Mouse (Mus musculus): ENCODE measurements around the gene Dars. TPM values are rescaled to one million over a fixed set of nuclear protein-coding genes. Genes with fewer than 3 reads are reported as not detected.
A peak's percentile ranks its signal among the peaks of the same experiment; 100 is the strongest.

Gene Dars
- polyA plus RNA-seq, 1 experiment from 2014 or later: 123 TPM

DNA sequence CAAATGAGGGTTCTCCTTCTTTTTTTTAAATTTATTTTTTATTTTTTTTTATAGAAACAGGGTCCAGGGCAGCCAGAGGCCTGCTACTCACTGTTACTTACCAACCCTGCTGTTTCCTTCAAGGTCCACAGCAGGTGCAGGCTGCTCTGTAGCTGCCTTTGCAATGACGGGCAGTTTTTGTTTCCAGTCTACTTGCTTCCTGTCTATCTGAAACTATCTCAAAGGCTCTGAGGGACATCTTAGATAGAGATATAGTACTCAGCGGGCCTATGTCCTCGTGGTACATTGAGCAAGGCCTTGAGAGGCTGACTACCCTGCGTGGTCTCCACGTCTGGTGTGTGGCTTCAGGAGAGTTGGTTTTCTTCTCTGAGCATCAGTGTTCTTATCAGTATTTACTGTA lies 21.4 kb upstream of the Dars start:
- ATAC-seq: no peak
- no peak overlapping the region for H3K9ac ChIP-seq (ENCODE audit: low read depth, low read length)
- H3K9me3 ChIP-seq (replicated peaks; ENCODE audit: control insufficient read depth, low read length, poor library complexity, severe bottlenecking): no peaks in the 10 kb centered on the region
- no peaks in the 10 kb centered on the region for H3K27me3 ChIP-seq (ENCODE audit: control insufficient read depth, insufficient read depth, low read depth, low read length)
- H3K27ac ChIP-seq (ENCODE audit: low read length): no peak overlapping the region
- H3K4me1 ChIP-seq (ENCODE audit: control insufficient read depth, insufficient read depth, low read length): peaks cover 7% of the 10 kb centered on the region; the same call in 1 of the 2 replicates
- no peak overlapping the region for H3K4me3 ChIP-seq (ENCODE audit: low read depth, low read length)
- H3K36me3 ChIP-seq (ENCODE audit: control insufficient read depth, insufficient read depth, low read length): no peaks in the 10 kb centered on the region
- 81% methylated on average over 5 of the region's 5 CpGs for WGBS
- no peak overlapping the region for H3K4me2 ChIP-seq (ENCODE audit: low read length)

DNA sequence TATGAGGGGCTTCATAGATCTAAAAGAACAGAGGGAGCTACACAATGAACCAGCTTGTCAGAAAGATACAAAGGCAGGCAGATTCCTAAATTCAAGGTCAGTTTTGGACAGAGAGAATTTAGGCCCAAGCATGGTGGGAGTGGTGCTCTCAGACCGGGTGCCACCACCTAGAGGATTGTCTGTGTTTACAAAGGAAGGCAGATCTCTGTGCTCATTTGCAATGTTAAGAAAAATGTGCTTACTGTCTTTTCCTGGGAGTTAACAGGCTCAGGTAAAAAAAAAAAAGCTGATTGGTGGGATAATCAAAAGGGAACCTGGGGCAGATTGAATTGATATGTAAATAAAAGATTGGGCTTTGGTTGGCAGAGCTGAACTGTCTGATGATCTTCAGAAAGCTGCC lies 20.1 kb upstream of the Dars start:
- 40% methylated on average over 1 of the region's 1 CpGs for WGBS
- Histone ChIP-seq H3K9me3 (replicated peaks; ENCODE audit: control insufficient read depth, low read length, poor library complexity, severe bottlenecking) (no peaks in the 10 kb centered on the region), H3K9ac (ENCODE audit: low read depth, low read length) (no peak overlapping the region), H3K27ac (ENCODE audit: low read length) (no peak overlapping the region), H3K4me2 (ENCODE audit: low read length) (no peak overlapping the region), H3K4me1 (ENCODE audit: control insufficient read depth, insufficient read depth, low read length) (peaks cover 7% of the 10 kb centered on the region; the same call in 1 of the 2 replicates), H3K4me3 (ENCODE audit: low read depth, low read length) (no peak overlapping the region), H3K27me3 (ENCODE audit: control insufficient read depth, insufficient read depth, low read depth, low read length) (no peaks in the 10 kb centered on the region), H3K36me3 (ENCODE audit: control insufficient read depth, insufficient read depth, low read length) (no peaks in the 10 kb centered on the region)
- ATAC-seq: no peak

DNA sequence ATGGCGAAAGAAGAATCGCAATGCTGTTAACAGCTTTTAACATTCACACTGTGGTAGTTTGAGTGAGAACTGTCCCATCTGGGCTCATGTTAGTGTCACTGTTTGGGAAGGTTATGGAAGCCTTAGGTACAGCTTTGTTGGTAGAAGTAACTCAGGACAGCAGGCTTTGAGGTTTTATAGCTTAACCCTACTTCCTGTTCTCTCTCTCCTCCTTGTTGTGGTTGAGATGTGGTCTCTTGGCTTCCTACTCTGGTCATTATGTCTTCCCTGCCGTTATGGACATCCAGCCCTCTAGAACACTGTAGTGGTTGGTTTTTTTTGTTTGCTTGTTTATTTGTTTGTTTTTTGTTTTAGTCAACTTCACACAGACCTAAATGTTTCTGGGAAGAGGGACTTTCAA lies 18.8 kb upstream of the Dars start:
- Histone ChIP-seq H3K9me3 (replicated peaks; ENCODE audit: control insufficient read depth, low read length, poor library complexity, severe bottlenecking) (no peaks in the 10 kb centered on the region), H3K36me3 (ENCODE audit: control insufficient read depth, insufficient read depth, low read length) (no peaks in the 10 kb centered on the region), H3K9ac (ENCODE audit: low read depth, low read length) (no peak overlapping the region), H3K4me1 (ENCODE audit: control insufficient read depth, insufficient read depth, low read length) (peaks cover 6% of the 10 kb centered on the region; the same call in 1 of the 2 replicates), H3K27ac (ENCODE audit: low read length) (no peak overlapping the region), H3K4me2 (ENCODE audit: low read length) (no peak overlapping the region), H3K27me3 (ENCODE audit: control insufficient read depth, insufficient read depth, low read depth, low read length) (no peaks in the 10 kb centered on the region), H3K4me3 (ENCODE audit: low read depth, low read length) (no peak overlapping the region)
- ATAC-seq: no peak
- WGBS: 97% methylated on average over 3 of the region's 3 CpGs

DNA sequence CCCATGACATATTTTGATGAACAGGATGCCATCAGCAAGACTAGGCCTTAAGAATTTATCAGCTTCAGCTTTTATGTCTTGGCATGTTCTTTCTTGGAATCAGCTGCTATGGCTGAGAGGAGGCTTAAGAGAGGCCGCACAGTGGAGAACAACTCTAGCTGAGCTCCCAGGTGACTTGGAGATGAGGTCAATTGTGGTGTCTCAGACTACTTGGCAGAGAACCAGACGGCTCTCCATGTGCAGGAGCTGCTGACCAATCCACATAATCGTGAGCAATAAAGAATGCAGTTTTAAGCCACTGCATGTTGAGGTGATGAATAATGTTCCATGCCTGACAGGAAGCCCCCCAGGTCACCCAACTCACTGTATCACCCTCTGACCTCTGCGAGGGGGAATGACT lies 18.4 kb upstream of the Dars start:
- WGBS: 81% methylated on average over 4 of the region's 4 CpGs
- Histone ChIP-seq H3K9ac (ENCODE audit: low read depth, low read length) (no peak overlapping the region), H3K27me3 (ENCODE audit: control insufficient read depth, insufficient read depth, low read depth, low read length) (no peaks in the 10 kb centered on the region), H3K4me3 (ENCODE audit: low read depth, low read length) (no peak overlapping the region), H3K4me2 (ENCODE audit: low read length) (no peak overlapping the region), H3K4me1 (ENCODE audit: control insufficient read depth, insufficient read depth, low read length) (peaks cover 1% of the 10 kb centered on the region; the same call in 1 of the 2 replicates), H3K9me3 (replicated peaks; ENCODE audit: control insufficient read depth, low read length, poor library complexity, severe bottlenecking) (no peaks in the 10 kb centered on the region), H3K36me3 (ENCODE audit: control insufficient read depth, insufficient read depth, low read length) (no peaks in the 10 kb centered on the region), H3K27ac (ENCODE audit: low read length) (no peak overlapping the region)
- ATAC-seq: no peak

DNA sequence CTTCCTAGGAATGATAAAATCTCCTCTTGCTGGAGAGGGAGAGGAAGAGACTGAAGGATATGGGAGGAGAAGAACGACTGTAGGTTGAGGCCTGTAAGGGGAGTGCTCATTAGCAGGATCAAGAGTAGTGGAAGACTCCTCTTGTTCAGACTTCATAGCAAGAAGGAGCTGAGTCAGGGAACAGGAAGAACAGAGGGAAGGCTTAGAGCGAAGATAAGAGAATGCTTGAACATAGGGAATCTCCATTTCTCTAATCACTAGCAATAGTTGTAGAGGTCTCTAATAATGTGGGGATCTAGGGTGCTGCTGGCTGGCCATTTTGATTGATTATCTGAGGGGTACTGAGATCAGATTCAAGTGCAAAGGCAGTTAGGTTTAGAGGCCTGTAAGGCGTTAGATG lies 7.8 kb upstream of the Dars start:
- Histone ChIP-seq H3K9ac (ENCODE audit: low read depth, low read length) (no peak overlapping the region), H3K4me1 (ENCODE audit: control insufficient read depth, insufficient read depth, low read length) (no peaks in the 10 kb centered on the region), H3K36me3 (ENCODE audit: control insufficient read depth, insufficient read depth, low read length) (no peaks in the 10 kb centered on the region), H3K27ac (ENCODE audit: low read length) (no peak overlapping the region), H3K27me3 (ENCODE audit: control insufficient read depth, insufficient read depth, low read depth, low read length) (no peaks in the 10 kb centered on the region), H3K4me2 (ENCODE audit: low read length) (no peak overlapping the region), H3K4me3 (ENCODE audit: low read depth, low read length) (no peak overlapping the region), H3K9me3 (replicated peaks; ENCODE audit: control insufficient read depth, low read length, poor library complexity, severe bottlenecking) (no peaks in the 10 kb centered on the region)
- 86% methylated on average over 3 of the region's 3 CpGs for WGBS
- no peak for ATAC-seq

DNA sequence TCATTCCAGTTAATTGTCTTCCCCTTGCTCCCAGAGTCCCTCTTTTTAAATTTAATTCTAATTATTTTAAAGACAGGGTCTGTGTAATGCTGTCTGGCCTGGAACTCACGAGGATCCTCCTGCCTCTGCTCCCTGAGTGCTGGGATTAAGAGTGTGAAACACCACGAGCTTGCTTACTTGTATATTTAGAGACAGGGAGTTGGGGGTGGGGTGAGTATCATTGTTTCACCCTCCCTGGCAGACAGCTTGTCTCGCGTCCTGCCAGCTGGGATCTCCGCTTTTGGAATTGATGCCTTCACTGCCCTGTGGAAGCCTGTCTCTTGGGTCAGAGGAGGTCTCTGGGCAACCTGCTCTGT lies 343 bp upstream of the Dars start:
- peak overlapping the region; percentile 87; the same call in 1 of the 2 replicates for H3K27ac ChIP-seq (ENCODE audit: low read length)
- H3K4me1 ChIP-seq (ENCODE audit: control insufficient read depth, insufficient read depth, low read length): 0 out of 2 replicates have a peak, but pooled peaks cover 2% of the 10 kb centered on the region
- H3K9me3 ChIP-seq (replicated peaks; ENCODE audit: control insufficient read depth, low read length, poor library complexity, severe bottlenecking): no peaks in the 10 kb centered on the region
- ATAC-seq: no peak; the same call in 1 of the 2 replicates
- WGBS: 52% methylated on average over 5 of the region's 5 CpGs
- H3K27me3 ChIP-seq (ENCODE audit: control insufficient read depth, insufficient read depth, low read depth, low read length): no peaks in the 10 kb centered on the region
- peak overlapping the region; percentile 75 for H3K4me3 ChIP-seq (ENCODE audit: low read depth, low read length)
- H3K4me2 ChIP-seq (ENCODE audit: low read length): peak overlapping the region; percentile 62
- no peaks in the 10 kb centered on the region for H3K36me3 ChIP-seq (ENCODE audit: control insufficient read depth, insufficient read depth, low read length)
- H3K9ac ChIP-seq (ENCODE audit: low read depth, low read length): peak overlapping the region; percentile 84; the same call in 1 of the 2 replicates

DNA sequence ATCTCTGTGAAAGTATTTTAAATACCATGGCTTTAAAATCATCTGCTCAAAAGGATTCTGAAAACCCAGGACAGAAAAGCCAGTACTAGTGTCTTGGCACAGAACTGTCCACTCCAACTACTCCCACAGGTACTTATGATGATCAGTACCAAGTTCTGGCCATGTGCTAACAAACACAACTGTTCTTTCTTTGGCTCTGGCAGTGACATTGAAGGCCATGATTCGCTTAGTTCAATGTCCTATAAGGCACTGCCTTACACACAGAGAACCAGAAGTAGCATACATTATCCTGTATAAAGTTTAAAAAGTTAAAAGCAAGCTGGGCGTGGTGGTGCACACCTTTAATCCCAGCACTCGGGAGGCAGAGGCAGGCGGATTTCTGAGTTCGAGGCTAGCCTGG lies 6.0 kb downstream of the Dars start:
- Histone ChIP-seq H3K36me3 (ENCODE audit: control insufficient read depth, insufficient read depth, low read length) (0 out of 2 replicates have a peak, but pooled peaks cover 2% of the 10 kb centered on the region), H3K4me2 (ENCODE audit: low read length) (no peak overlapping the region), H3K27me3 (ENCODE audit: control insufficient read depth, insufficient read depth, low read depth, low read length) (no peaks in the 10 kb centered on the region), H3K27ac (ENCODE audit: low read length) (no peak overlapping the region), H3K9me3 (replicated peaks; ENCODE audit: control insufficient read depth, low read length, poor library complexity, severe bottlenecking) (no peaks in the 10 kb centered on the region), H3K4me1 (ENCODE audit: control insufficient read depth, insufficient read depth, low read length) (0 out of 2 replicates have a peak, but pooled peaks cover 2% of the 10 kb centered on the region), H3K9ac (ENCODE audit: low read depth, low read length) (no peak overlapping the region), H3K4me3 (ENCODE audit: low read depth, low read length) (no peak overlapping the region)
- 92% methylated on average over 5 of the region's 5 CpGs for WGBS
- ATAC-seq: no peak

DNA sequence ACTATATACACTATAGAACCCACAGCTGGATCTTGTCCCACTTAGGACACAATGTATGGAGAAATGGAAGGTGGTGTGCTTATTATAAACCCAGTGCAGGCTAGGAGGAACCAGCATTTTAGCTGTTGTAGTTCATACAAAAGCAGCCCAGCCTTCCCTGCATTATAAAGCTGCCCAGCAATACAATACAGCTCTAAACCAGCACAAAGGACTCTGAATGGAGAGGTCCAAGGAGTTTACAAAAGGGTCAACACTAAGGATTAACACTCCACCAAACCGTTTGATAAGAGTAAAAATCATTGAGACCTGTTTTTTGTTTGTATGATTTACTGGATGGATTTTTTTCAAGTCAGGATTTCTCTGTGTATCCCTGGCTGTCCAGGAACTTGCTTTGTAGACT lies 10.3 kb downstream of the Dars start:
- ATAC-seq: no peak
- Histone ChIP-seq H3K27ac (ENCODE audit: low read length) (no peak overlapping the region), H3K9me3 (replicated peaks; ENCODE audit: control insufficient read depth, low read length, poor library complexity, severe bottlenecking) (no peaks in the 10 kb centered on the region), H3K36me3 (ENCODE audit: control insufficient read depth, insufficient read depth, low read length) (0 out of 2 replicates have a peak, but pooled peaks cover 5% of the 10 kb centered on the region), H3K4me2 (ENCODE audit: low read length) (no peak overlapping the region), H3K9ac (ENCODE audit: low read depth, low read length) (no peak overlapping the region), H3K27me3 (ENCODE audit: control insufficient read depth, insufficient read depth, low read depth, low read length) (no peaks in the 10 kb centered on the region), H3K4me1 (ENCODE audit: control insufficient read depth, insufficient read depth, low read length) (peaks cover 5% of the 10 kb centered on the region; the same call in 1 of the 2 replicates), H3K4me3 (ENCODE audit: low read depth, low read length) (no peak overlapping the region)
- WGBS: 10% methylated on average over 1 of the region's 1 CpGs

DNA sequence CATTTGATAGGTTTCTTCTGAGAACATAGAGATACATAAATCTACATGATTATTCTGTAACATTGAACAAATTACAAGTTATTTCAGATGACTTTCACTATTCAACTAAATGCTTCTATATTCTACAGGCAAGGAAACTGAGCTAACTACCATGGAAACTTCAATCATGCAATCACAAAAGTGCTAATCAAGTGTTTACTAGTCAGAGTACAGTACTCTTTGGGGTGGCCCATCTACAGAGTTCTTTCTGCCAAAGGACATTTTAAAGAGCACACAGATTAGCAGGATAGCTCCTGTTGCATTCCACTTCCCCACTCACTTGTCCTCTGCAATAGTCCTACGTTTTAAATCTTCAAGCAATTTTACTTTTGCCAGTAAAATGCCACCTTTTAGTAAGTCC lies 11.5 kb downstream of the Dars start:
- no peak overlapping the region for H3K27ac ChIP-seq (ENCODE audit: low read length)
- WGBS: 29% methylated on average over 1 of the region's 1 CpGs
- no peak for ATAC-seq

More for the DNA sequence above, 11.5 kb downstream of the Dars start:
- Histone ChIP-seq H3K9me3 (replicated peaks; ENCODE audit: control insufficient read depth, low read length, poor library complexity, severe bottlenecking) (no peaks in the 10 kb centered on the region), H3K4me2 (ENCODE audit: low read length) (no peak overlapping the region), H3K4me3 (ENCODE audit: low read depth, low read length) (no peak overlapping the region), H3K9ac (ENCODE audit: low read depth, low read length) (no peak overlapping the region), H3K36me3 (ENCODE audit: control insufficient read depth, insufficient read depth, low read length) (0 out of 2 replicates have a peak, but pooled peaks cover 5% of the 10 kb centered on the region), H3K27me3 (ENCODE audit: control insufficient read depth, insufficient read depth, low read depth, low read length) (no peaks in the 10 kb centered on the region), H3K4me1 (ENCODE audit: control insufficient read depth, insufficient read depth, low read length) (peaks cover 5% of the 10 kb centered on the region; the same call in 1 of the 2 replicates)

All from midbrain, embryonic 16.5 days (tissue).